ENCODE assay signal across 8 mouse cellular contexts in the genomic region with DNA sequence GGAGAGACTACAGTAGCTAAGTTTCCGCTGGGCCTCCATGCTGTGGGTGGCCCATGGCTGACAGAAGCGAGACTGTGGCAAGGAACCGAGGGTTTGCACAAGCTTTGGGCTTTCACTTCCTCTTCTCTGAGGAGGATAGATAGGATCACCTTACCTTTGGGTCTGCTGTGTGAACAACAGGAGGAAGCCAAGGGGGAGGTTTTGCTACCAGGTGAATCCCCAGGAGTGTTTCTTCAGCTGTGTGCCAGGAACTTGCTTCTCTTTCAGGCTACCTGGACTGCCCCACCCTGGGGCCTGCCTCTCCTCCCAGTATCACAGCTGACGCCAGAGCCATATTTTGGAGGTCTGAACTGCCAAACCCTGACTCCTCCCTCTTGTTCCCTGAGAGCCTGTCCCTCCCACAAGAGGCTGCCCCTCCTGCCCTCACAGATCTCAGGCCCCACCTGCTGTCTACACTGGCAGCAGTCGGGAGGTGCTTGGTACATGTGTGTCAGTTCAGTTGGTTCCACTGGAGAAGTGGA. TPM values are rescaled to one million over a fixed set of nuclear protein-coding genes. Genes with fewer than 3 reads are reported as not detected.
DNase-seq lines count a peak whose midpoint lies in the region; ATAC-seq and TF ChIP-seq lines count a peak whose summit lies in the region.

No protein-coding gene starts in this region.

- H3K9ac ChIP-seq in midbrain, embryonic 15.5 days, result no peak overlapping the region
- H3K9ac ChIP-seq in embryonic facial prominence, embryonic 15.5 days, result no peak overlapping the region
- H3K9ac ChIP-seq in intestine, embryonic 14.5 days (ENCODE audit: low read length), result no peak overlapping the region
- no peak overlapping the region for H3K9ac ChIP-seq in liver, embryonic 15.5 days

- peak; percentile 31 for DNase-seq in midbrain, embryonic 10.5 days (ENCODE audit: low spot score)
- DNase-seq in intestine, embryonic 14.5 days (ENCODE audit: low spot score), result no peak
- no peak for DNase-seq in right cerebral cortex, adult 18-20 months
- no peak for DNase-seq in urinary bladder, postnatal 25 days (ENCODE audit: low spot score)

- no peak for TF ChIP-seq POLR2A in small intestine, adult 2 months (IDR thresholded peaks at IDR 0.05; ENCODE audit: low read depth, low read length)

- WGBS in midbrain, embryonic 10.5 days, result 45% methylated on average over 5 of the region's 5 CpGs
- 44% methylated on average over 5 of the region's 5 CpGs for WGBS in midbrain, embryonic 15.5 days
- 36% methylated on average over 5 of the region's 5 CpGs for WGBS in embryonic facial prominence, embryonic 15.5 days
- 46% methylated on average over 5 of the region's 5 CpGs for WGBS in intestine, embryonic 14.5 days
- 11% methylated on average over 5 of the region's 5 CpGs for WGBS in liver, embryonic 15.5 days (ENCODE audit: insufficient replicate concordance)
- WGBS in small intestine, adult 2 months, result 16% methylated on average over 5 of the region's 5 CpGs

- H3K9me3 ChIP-seq in midbrain, embryonic 10.5 days (replicated peaks), result no peaks in the 10 kb centered on the region
- H3K9me3 ChIP-seq in midbrain, embryonic 15.5 days, result no peaks in the 10 kb centered on the region
- H3K9me3 ChIP-seq in embryonic facial prominence, embryonic 15.5 days (replicated peaks), result no peaks in the 10 kb centered on the region
- H3K9me3 ChIP-seq in intestine, embryonic 14.5 days (ENCODE audit: control insufficient read depth, low read length), result no peaks in the 10 kb centered on the region
- H3K9me3 ChIP-seq in liver, embryonic 15.5 days (replicated peaks), result no peaks in the 10 kb centered on the region

- H3K27me3 ChIP-seq in midbrain, embryonic 10.5 days (ENCODE audit: low read depth, poor library complexity, severe bottlenecking), result no peaks in the 10 kb centered on the region
- H3K27me3 ChIP-seq in midbrain, embryonic 15.5 days (replicated peaks), result no peaks in the 10 kb centered on the region
- no peaks in the 10 kb centered on the region for H3K27me3 ChIP-seq in embryonic facial prominence, embryonic 15.5 days
- H3K27me3 ChIP-seq in intestine, embryonic 14.5 days (replicated peaks; ENCODE audit: control insufficient read depth, insufficient read depth, low read length), result no peaks in the 10 kb centered on the region
- H3K27me3 ChIP-seq in liver, embryonic 15.5 days, result no peaks in the 10 kb centered on the region
- no peaks in the 10 kb centered on the region for H3K27me3 ChIP-seq in small intestine, adult 2 months (ENCODE audit: control insufficient read depth, insufficient read depth, low read length)

- H3K36me3 ChIP-seq in midbrain, embryonic 10.5 days, result peaks cover 15% of the 10 kb centered on the region
- no peaks in the 10 kb centered on the region for H3K36me3 ChIP-seq in midbrain, embryonic 15.5 days (replicated peaks)
- no peaks in the 10 kb centered on the region for H3K36me3 ChIP-seq in embryonic facial prominence, embryonic 15.5 days
- no peaks in the 10 kb centered on the region for H3K36me3 ChIP-seq in intestine, embryonic 14.5 days (ENCODE audit: control insufficient read depth, insufficient read depth, low read length)
- H3K36me3 ChIP-seq in liver, embryonic 15.5 days (replicated peaks), result no peaks in the 10 kb centered on the region
- peaks cover 2% of the 10 kb centered on the region; the same call in 1 of the 2 replicates for H3K36me3 ChIP-seq in small intestine, adult 2 months (ENCODE audit: control insufficient read depth, insufficient read depth, low read length)

- TF ChIP-seq CTCF in small intestine, adult 2 months (IDR thresholded peaks at IDR 0.05; ENCODE audit: extremely low read depth, insufficient read length, insufficient replicate concordance, low read depth, low read length), result peak; percentile 22; the same call in 1 of the 2 replicates

- peaks cover 92% of the 10 kb centered on the region for H3K4me1 ChIP-seq in midbrain, embryonic 10.5 days
- peaks cover 64% of the 10 kb centered on the region for H3K4me1 ChIP-seq in midbrain, embryonic 15.5 days
- H3K4me1 ChIP-seq in embryonic facial prominence, embryonic 15.5 days, result peaks cover 83% of the 10 kb centered on the region
- H3K4me1 ChIP-seq in intestine, embryonic 14.5 days (replicated peaks; ENCODE audit: control insufficient read depth, insufficient read depth, low read length), result peaks cover 56% of the 10 kb centered on the region
- H3K4me1 ChIP-seq in liver, embryonic 15.5 days (replicated peaks), result peaks cover 75% of the 10 kb centered on the region
- H3K4me1 ChIP-seq in small intestine, adult 2 months (ENCODE audit: control insufficient read depth, insufficient read depth, insufficient read length, low read length), result peaks cover 70% of the 10 kb centered on the region

- no peak for ATAC-seq in midbrain, embryonic 15.5 days (replicated peaks)
- ATAC-seq in embryonic facial prominence, embryonic 15.5 days (ENCODE audit: insufficient number of reproducible peaks, low FRiP score, low TSS enrichment, low read depth), result peak; percentile 12; the same call in 1 of the 2 replicates
- 0 out of 2 replicates have a peak, but pooled peaks have one; percentile 6 for ATAC-seq in intestine, embryonic 14.5 days (replicated peaks; ENCODE audit: low FRiP score, low TSS enrichment, low read depth)
- ATAC-seq in liver, embryonic 15.5 days (ENCODE audit: insufficient read depth), result peak; percentile 68

- peak overlapping the region; percentile 90 for H3K27ac ChIP-seq in midbrain, embryonic 10.5 days (replicated peaks)
- no peak overlapping the region; the same call in 1 of the 2 replicates for H3K27ac ChIP-seq in midbrain, embryonic 15.5 days
- peak overlapping the region; percentile 13 for H3K27ac ChIP-seq in embryonic facial prominence, embryonic 15.5 days (replicated peaks)
- no peak overlapping the region for H3K27ac ChIP-seq in intestine, embryonic 14.5 days (ENCODE audit: low read depth)
- H3K27ac ChIP-seq in liver, embryonic 15.5 days (replicated peaks), result peak overlapping the region; percentile 63
- peak overlapping the region; percentile 96 for H3K27ac ChIP-seq in small intestine, adult 2 months (ENCODE audit: insufficient read depth, low read depth, low read length)

- no peak overlapping the region for H3K4me2 ChIP-seq in midbrain, embryonic 15.5 days
- no peak overlapping the region for H3K4me2 ChIP-seq in embryonic facial prominence, embryonic 15.5 days (replicated peaks)
- no peak overlapping the region for H3K4me2 ChIP-seq in intestine, embryonic 14.5 days (ENCODE audit: low read length)
- peak overlapping the region; percentile 29 for H3K4me2 ChIP-seq in liver, embryonic 15.5 days

- peak overlapping the region; percentile 29; the same call in 1 of the 2 replicates for H3K4me3 ChIP-seq in midbrain, embryonic 10.5 days
- H3K4me3 ChIP-seq in midbrain, embryonic 15.5 days, result no peak overlapping the region
- H3K4me3 ChIP-seq in embryonic facial prominence, embryonic 15.5 days (replicated peaks), result no peak overlapping the region
- no peak overlapping the region for H3K4me3 ChIP-seq in intestine, embryonic 14.5 days (ENCODE audit: low read depth, low read length)
- no peak overlapping the region for H3K4me3 ChIP-seq in liver, embryonic 15.5 days (replicated peaks)
- H3K4me3 ChIP-seq in small intestine, adult 2 months (ENCODE audit: low read depth, low read length), result peak overlapping the region; percentile 30; the same call in 1 of the 2 replicates

RNA-seq across cellular contexts. Expression of gene Idh2, which starts 40.2 kb away (rescaled TPM):
- polyA plus RNA-seq in midbrain, embryonic 10.5 days (2016; fragmentation: Nextera tagmentation; extraction: Ambion mirVana), result 428 and 429 TPM in 2 replicates
- 242 and 249 TPM in 2 replicates for polyA plus RNA-seq in midbrain, embryonic 15.5 days (2015; fragmentation: Nextera tagmentation; extraction: Ambion mirVana)
- polyA plus RNA-seq in embryonic facial prominence, embryonic 15.5 days (2015; fragmentation: Nextera tagmentation; extraction: Ambion mirVana), result 546 and 574 TPM in 2 replicates
- 603 and 627 TPM in 2 replicates for polyA plus RNA-seq in intestine, embryonic 14.5 days (2014; fragmentation: Nextera tagmentation; extraction: Ambion mirVana)
- 175 and 206 TPM in 2 replicates for polyA plus RNA-seq in liver, embryonic 15.5 days (2015; fragmentation: Nextera tagmentation; extraction: Ambion mirVana)
- 57.2 and 82.3 TPM in 2 replicates for polyA plus RNA-seq in small intestine, adult 2 months (2012; rRNA removed)

RNA-seq across cellular contexts. Expression of gene Zfp710, which starts 50.4 kb away (rescaled TPM):
- polyA plus RNA-seq in midbrain, embryonic 10.5 days (2016; fragmentation: Nextera tagmentation; extraction: Ambion mirVana), result 32.7 and 34.2 TPM in 2 replicates
- polyA plus RNA-seq in midbrain, embryonic 15.5 days (2015; fragmentation: Nextera tagmentation; extraction: Ambion mirVana), result 18.0 and 18.6 TPM in 2 replicates
- polyA plus RNA-seq in embryonic facial prominence, embryonic 15.5 days (2015; fragmentation: Nextera tagmentation; extraction: Ambion mirVana), result 22.0 and 22.9 TPM in 2 replicates
- polyA plus RNA-seq in intestine, embryonic 14.5 days (2014; fragmentation: Nextera tagmentation; extraction: Ambion mirVana), result 16.9 and 18.9 TPM in 2 replicates
- polyA plus RNA-seq in liver, embryonic 15.5 days (2015; fragmentation: Nextera tagmentation; extraction: Ambion mirVana), result 5.6 and 7.4 TPM in 2 replicates
- polyA plus RNA-seq in small intestine, adult 2 months (2012; rRNA removed), result 34.9 and 67.9 TPM in 2 replicates

Comparison
In these comparisons a context has a peak if more than half of its experiments do, and no peak if none do; other contexts are left out.
1. H3K27ac ChIP-seq: peak in midbrain, embryonic 10.5 days (single experiment), embryonic facial prominence, embryonic 15.5 days (single experiment), liver, embryonic 15.5 days (single experiment) and small intestine, adult 2 months (single experiment); none in midbrain, embryonic 15.5 days (single experiment) and intestine, embryonic 14.5 days (single experiment).
2. H3K4me3 ChIP-seq: peak in midbrain, embryonic 10.5 days (single experiment) and small intestine, adult 2 months (single experiment); none in midbrain, embryonic 15.5 days (single experiment), embryonic facial prominence, embryonic 15.5 days (single experiment), intestine, embryonic 14.5 days (single experiment) and liver, embryonic 15.5 days (single experiment).